Mouse (Mus musculus) heart, embryonic 14.5 days (tissue): ENCODE data around the gene Hist1h2ak. TPM values are rescaled to one million over a fixed set of nuclear protein-coding genes. Genes with fewer than 3 reads are reported as not detected.

Experiments used
- ATAC-seq: fragments of 200-750 bp; cut with Nextera tagmentation; 2 replicates; pipeline ENCODE4 v1.8.0; 2017; ENCODE audit warnings: low read depth, moderate TSS enrichment; ENCODE audit not compliant: insufficient number of reproducible peaks, insufficient read depth, low FRiP score
- H3K27ac ChIP-seq, 2 experiments: fragments of 200-500 bp in 1 of 2; fragments of 300-500 bp in 1 of 2; sonication (generic) in 1 of 2; replicated peaks in 1 of 2; 2 replicates each; pipeline ENCODE4 v1.5.1; 2012 to 2014; ENCODE audit warnings: low read depth in 2 of 2, low read length in 2 of 2, control low read depth in 1 of 2, mild to moderate bottlenecking in 1 of 2, mixed read lengths in 1 of 2; ENCODE audit not compliant: control insufficient read depth in 1 of 2, insufficient read depth in 1 of 2
- H3K27me3 ChIP-seq: fragments of 300-500 bp; sonication (generic); 2 replicates; pipeline ENCODE4 v1.6.1; 2014; ENCODE audit warnings: mild to moderate bottlenecking, low read length, control low read depth; ENCODE audit not compliant: control insufficient read depth, insufficient read depth
- H3K36me3 ChIP-seq: fragments of 300-500 bp; sonication (generic); 2 replicates; pipeline ENCODE4 v1.6.1; 2014; ENCODE audit warnings: mild to moderate bottlenecking, control low read depth, low read length, mixed read lengths; ENCODE audit not compliant: control insufficient read depth, insufficient read depth
- H3K4me1 ChIP-seq, 2 experiments: fragments of 200-500 bp in 1 of 2; fragments of 300-500 bp in 1 of 2; sonication (generic) in 1 of 2; 2 replicates each; pipeline ENCODE4 v1.6.1; 2012 to 2014; ENCODE audit warnings: low read length in 2 of 2, control low read depth in 1 of 2, mixed read lengths in 1 of 2; ENCODE audit not compliant: control insufficient read depth in 2 of 2, insufficient read depth in 2 of 2
- H3K4me2 ChIP-seq: fragments of 300-500 bp; sonication (generic); 2 replicates; pipeline ENCODE4 v1.6.1; 2014; ENCODE audit warnings: mild to moderate bottlenecking, low read length
- H3K4me3 ChIP-seq, 2 experiments: fragments of 200-500 bp in 1 of 2; fragments of 300-500 bp in 1 of 2; sonication (generic) in 1 of 2; 2 replicates each; pipeline ENCODE4 v1.5.1; 2012 to 2014; ENCODE audit warnings: low read length in 2 of 2, mild to moderate bottlenecking in 2 of 2, control low read depth in 1 of 2, low read depth in 1 of 2, moderate library complexity in 1 of 2; ENCODE audit not compliant: control insufficient read depth in 1 of 2, insufficient read depth in 1 of 2
- H3K9ac ChIP-seq: fragments of 300-500 bp; sonication (generic); 2 replicates; pipeline ENCODE4 v1.6.1; 2014; ENCODE audit warnings: mild to moderate bottlenecking, low read length
- H3K9me3 ChIP-seq: fragments of 300-500 bp; sonication (generic); 2 replicates; pipeline ENCODE4 v1.6.1; 2016; ENCODE audit warnings: low read length, control low read depth; ENCODE audit not compliant: control insufficient read depth
- WGBS: fragments of 180-500 bp; shearing (Covaris S2); extraction: QIAGEN DNeasy Blood & Tissue Kit; methylation state at CpG from one replicate; pipeline ENCODE4 v1.1.7; 2014; 5-methylcytosine and 5-hydroxymethylcytosine counted together
- microRNA-seq: library from miRNA; unstranded; fragments of <30 nt; microRNA quantifications from one replicate; pipeline ENCODE4, GENCODE M21; 2016
- polyA plus RNA-seq: library from polyadenylated mRNA; unstranded; fragments of >200 nt; fragmentation: Nextera tagmentation; extraction: Ambion mirVana; gene quantifications from 2 replicates; pipeline ENCODE4 v1.2.1, GENCODE M21; 2014

Gene Hist1h2ak
- polyA plus RNA-seq, 1 experiment from 2014 or later = 4.3 TPM

DNA sequence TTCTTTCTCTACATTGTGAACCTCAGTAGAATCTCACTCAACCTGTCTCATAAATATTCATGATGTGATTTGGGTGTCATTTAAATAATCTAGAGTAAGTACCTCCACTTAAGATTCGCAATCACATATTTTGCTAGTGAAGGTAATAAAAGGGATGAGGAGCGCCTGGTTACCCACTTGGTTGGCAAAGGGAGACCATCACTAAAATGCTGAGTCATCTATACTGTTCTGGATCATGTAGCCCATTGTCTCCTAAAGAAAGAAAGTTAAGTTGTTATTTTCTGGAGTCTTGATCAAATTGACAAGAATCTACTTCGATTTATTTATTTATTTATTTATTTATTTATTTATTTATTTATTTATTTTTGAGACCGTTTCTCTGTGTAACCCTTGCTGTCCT, 47.0 kb downstream of the Hist1h2ak start:
- no peaks in the 10 kb centered on the region for H3K9me3 ChIP-seq
- H3K27ac ChIP-seq = no peak overlapping the region
- WGBS = 64% methylated on average over 4 of the region's 4 CpGs
- no peak overlapping the region for H3K4me2 ChIP-seq
- no peaks in the 10 kb centered on the region for H3K27me3 ChIP-seq
- H3K9ac ChIP-seq = no peak overlapping the region
- no peak overlapping the region for H3K4me3 ChIP-seq
- no peak for ATAC-seq
- H3K4me1 ChIP-seq = no peaks in the 10 kb centered on the region
- H3K36me3 ChIP-seq = no peaks in the 10 kb centered on the region

Small RNAs within 50 kb of the gene (microRNA-seq; reads per million reads assigned to microRNA genes)
- not detected for gene Gm44346
- gene Gm44357 = not detected
- gene Gm44367 = not detected
- not detected for gene Gm44454

Other genes with a start within 250 kb of the Hist1h2ak start
- 6.3 and 7.2 TPM in 2 replicates for gene Zkscan8, start 222.7 kb downstream of the Hist1h2ak start, polyA plus RNA-seq
- 0.07 and 0.11 TPM in 2 replicates for gene Olfr1366, start 211.0 kb downstream of the Hist1h2ak start, polyA plus RNA-seq
- not detected in 2 replicates for gene Olfr1535, start 193.9 kb downstream of the Hist1h2ak start, polyA plus RNA-seq
- not detected in 2 replicates for gene Olfr1364, start 172.1 kb downstream of the Hist1h2ak start, polyA plus RNA-seq
- gene Olfr1362, start 139.8 kb downstream of the Hist1h2ak start, polyA plus RNA-seq = not detected in 2 replicates
- gene Olfr11, start 111.3 kb downstream of the Hist1h2ak start, polyA plus RNA-seq = not detected in 2 replicates
- gene Olfr1361, start 90.4 kb downstream of the Hist1h2ak start, polyA plus RNA-seq = not detected in 2 replicates
- gene Olfr1360, start 76.4 kb downstream of the Hist1h2ak start, polyA plus RNA-seq = not detected in 2 replicates
- gene Olfr1359, start 55.7 kb downstream of the Hist1h2ak start, polyA plus RNA-seq = not detected in 2 replicates
- 1.2 and 1.4 TPM in 2 replicates for gene Hist1h2bl, start 37.7 kb downstream of the Hist1h2ak start, polyA plus RNA-seq
- gene Hist1h2ai, start 37.4 kb downstream of the Hist1h2ak start, polyA plus RNA-seq = 12.2 and 15.1 TPM in 2 replicates
- gene Hist1h3h, start 36.2 kb downstream of the Hist1h2ak start, polyA plus RNA-seq = 2.4 and 4.4 TPM in 2 replicates
- gene Hist1h2bm, start 31.8 kb downstream of the Hist1h2ak start, polyA plus RNA-seq = 1.00 TPM in 2 replicates
- 0.50 and 0.58 TPM in 2 replicates for gene Hist1h4j, start 18.8 kb downstream of the Hist1h2ak start, polyA plus RNA-seq
- gene Hist1h4k, start 3.3 kb downstream of the Hist1h2ak start, polyA plus RNA-seq = 0.94 and 4.1 TPM in 2 replicates
- 2.2 and 2.7 TPM in 2 replicates for gene Hist1h2bn, start 296 bp upstream of the Hist1h2ak start, polyA plus RNA-seq
- 5.3 and 7.2 TPM in 2 replicates for gene Hist1h1b, start 26.8 kb upstream of the Hist1h2ak start, polyA plus RNA-seq
- 70.6 and 84.8 TPM in 2 replicates for gene Hist1h3i, start 29.5 kb upstream of the Hist1h2ak start, polyA plus RNA-seq
- 2.0 TPM in 1 of 2 replicates, not detected in the other for gene Hist1h2an, start 33.4 kb upstream of the Hist1h2ak start, polyA plus RNA-seq
- gene Hist1h2bp, start 33.6 kb upstream of the Hist1h2ak start, polyA plus RNA-seq = 0.38 and 0.58 TPM in 2 replicates
- 9.4 and 9.6 TPM in 2 replicates for gene Hist1h2bq, start 56.4 kb upstream of the Hist1h2ak start, polyA plus RNA-seq
- gene Hist1h2ao, start 56.6 kb upstream of the Hist1h2ak start, polyA plus RNA-seq = not detected in 2 replicates
- gene Hist1h4m, start 57.9 kb upstream of the Hist1h2ak start, polyA plus RNA-seq = not detected in 2 replicates
- gene Hist1h4n, start 78.4 kb upstream of the Hist1h2ak start, polyA plus RNA-seq = 5.9 and 10.4 TPM in 2 replicates
- gene Hist1h2ap, start 79.7 kb upstream of the Hist1h2ak start, polyA plus RNA-seq = 1,528 and 1,577 TPM in 2 replicates
- gene Hist1h2br, start 79.9 kb upstream of the Hist1h2ak start, polyA plus RNA-seq = 10.6 and 11.1 TPM in 2 replicates
- 6.0 and 7.1 TPM in 2 replicates for gene Zfp184, start 191.3 kb upstream of the Hist1h2ak start, polyA plus RNA-seq
- gene Pom121l2, start 227.4 kb upstream of the Hist1h2ak start, polyA plus RNA-seq = not detected in 2 replicates